Mouse (Mus musculus): ENCODE measurements around the gene Snapc3. TPM values are rescaled to one million over a fixed set of nuclear protein-coding genes. Genes with fewer than 3 reads are reported as not detected.

Snapc3 gene
- polyA plus RNA-seq, 1 experiment from 2014 or later, result 31.1 TPM

GRCm38 (mm10) chr4:83427696-83428095, 10.2 kb downstream of the Snapc3 start:
- H3K9ac ChIP-seq (ENCODE audit: low read depth, low read length), result no peak overlapping the region
- H3K36me3 ChIP-seq (ENCODE audit: control insufficient read depth, insufficient read depth, low read length), result peaks cover 44% of the 10 kb centered on the region
- H3K9me3 ChIP-seq (ENCODE audit: control insufficient read depth, low read length), result no peaks in the 10 kb centered on the region
- no peak overlapping the region for H3K4me2 ChIP-seq
- no peaks in the 10 kb centered on the region for H3K4me1 ChIP-seq (replicated peaks; ENCODE audit: control insufficient read depth, insufficient read depth, low read length)
- ATAC-seq (replicated peaks; ENCODE audit: low FRiP score) (no peak), DNase-seq (ENCODE audit: low spot score) (no peak)
- no peak overlapping the region for H3K27ac ChIP-seq (ENCODE audit: low read depth, low read length)
- H3K27me3 ChIP-seq (replicated peaks; ENCODE audit: control insufficient read depth, insufficient read depth, low read length), result no peaks in the 10 kb centered on the region
- H3K4me3 ChIP-seq (ENCODE audit: low read depth, low read length), result no peak overlapping the region
- 91% methylated on average over 8 of the region's 8 CpGs for WGBS

- Histone ChIP-seq H3K4me1 (replicated peaks; ENCODE audit: control insufficient read depth, insufficient read depth, low read length) (no peaks in the 10 kb centered on the region), H3K4me3 (ENCODE audit: low read depth, low read length) (no peak overlapping the region), H3K9ac (ENCODE audit: low read depth, low read length) (no peak overlapping the region), H3K27ac (ENCODE audit: low read depth, low read length) (no peak overlapping the region), H3K36me3 (ENCODE audit: control insufficient read depth, insufficient read depth, low read length) (peaks cover 45% of the 10 kb centered on the region), H3K4me2 (no peak overlapping the region), H3K27me3 (replicated peaks; ENCODE audit: control insufficient read depth, insufficient read depth, low read length) (no peaks in the 10 kb centered on the region), H3K9me3 (ENCODE audit: control insufficient read depth, low read length) (no peaks in the 10 kb centered on the region)
- DNase-seq (ENCODE audit: low spot score) (no peak), ATAC-seq (replicated peaks; ENCODE audit: low FRiP score) (no peak)
- WGBS, result 80% methylated on average over 4 of the region's 4 CpGs
Measured at GRCm38 (mm10) chr4:83428845-83429244, 11.3 kb downstream of the Snapc3 start.

GRCm38 (mm10) chr4:83431950-83432349, 14.4 kb downstream of the Snapc3 start:
- 91% methylated on average over 7 of the region's 7 CpGs for WGBS
- Histone ChIP-seq H3K9me3 (ENCODE audit: control insufficient read depth, low read length) (no peaks in the 10 kb centered on the region), H3K27me3 (replicated peaks; ENCODE audit: control insufficient read depth, insufficient read depth, low read length) (no peaks in the 10 kb centered on the region), H3K4me3 (ENCODE audit: low read depth, low read length) (no peak overlapping the region), H3K4me2 (no peak overlapping the region), H3K27ac (ENCODE audit: low read depth, low read length) (no peak overlapping the region), H3K9ac (ENCODE audit: low read depth, low read length) (no peak overlapping the region), H3K36me3 (ENCODE audit: control insufficient read depth, insufficient read depth, low read length) (peaks cover 49% of the 10 kb centered on the region), H3K4me1 (replicated peaks; ENCODE audit: control insufficient read depth, insufficient read depth, low read length) (no peaks in the 10 kb centered on the region)
- DNase-seq (ENCODE audit: low spot score) (peak; percentile 14), ATAC-seq (replicated peaks; ENCODE audit: low FRiP score) (no peak)

GRCm38 (mm10) chr4:83432901-83433300, 15.4 kb downstream of the Snapc3 start:
- peaks cover 43% of the 10 kb centered on the region for H3K36me3 ChIP-seq (ENCODE audit: control insufficient read depth, insufficient read depth, low read length)
- no peaks in the 10 kb centered on the region for H3K4me1 ChIP-seq (replicated peaks; ENCODE audit: control insufficient read depth, insufficient read depth, low read length)
- ATAC-seq (replicated peaks; ENCODE audit: low FRiP score) (no peak), DNase-seq (ENCODE audit: low spot score) (peak; percentile 23)
- H3K27me3 ChIP-seq (replicated peaks; ENCODE audit: control insufficient read depth, insufficient read depth, low read length), result no peaks in the 10 kb centered on the region
- no peak overlapping the region for H3K4me3 ChIP-seq (ENCODE audit: low read depth, low read length)
- H3K4me2 ChIP-seq, result no peak overlapping the region
- no peak overlapping the region for H3K27ac ChIP-seq (ENCODE audit: low read depth, low read length)
- H3K9ac ChIP-seq (ENCODE audit: low read depth, low read length), result no peak overlapping the region
- H3K9me3 ChIP-seq (ENCODE audit: control insufficient read depth, low read length), result no peaks in the 10 kb centered on the region
- WGBS, result 78% methylated on average over 6 of the region's 6 CpGs

- Histone ChIP-seq H3K36me3 (ENCODE audit: control insufficient read depth, insufficient read depth, low read length) (peaks cover 39% of the 10 kb centered on the region), H3K9me3 (ENCODE audit: control insufficient read depth, low read length) (no peaks in the 10 kb centered on the region), H3K4me1 (replicated peaks; ENCODE audit: control insufficient read depth, insufficient read depth, low read length) (no peaks in the 10 kb centered on the region), H3K27me3 (replicated peaks; ENCODE audit: control insufficient read depth, insufficient read depth, low read length) (no peaks in the 10 kb centered on the region), H3K4me2 (no peak overlapping the region), H3K9ac (ENCODE audit: low read depth, low read length) (no peak overlapping the region), H3K27ac (ENCODE audit: low read depth, low read length) (no peak overlapping the region), H3K4me3 (ENCODE audit: low read depth, low read length) (no peak overlapping the region)
- DNase-seq (ENCODE audit: low spot score), result peak; percentile 24
- WGBS, result 93% methylated on average over 8 of the region's 8 CpGs
- ATAC-seq (replicated peaks; ENCODE audit: low FRiP score), result no peak
Measured at GRCm38 (mm10) chr4:83436375-83436774, 18.9 kb downstream of the Snapc3 start.

- DNase-seq (ENCODE audit: low spot score) (peak; percentile 16), ATAC-seq (replicated peaks; ENCODE audit: low FRiP score) (no peak)
- H3K4me2 ChIP-seq, result no peak overlapping the region
- peaks cover 30% of the 10 kb centered on the region for H3K36me3 ChIP-seq (ENCODE audit: control insufficient read depth, insufficient read depth, low read length)
- H3K9ac ChIP-seq (ENCODE audit: low read depth, low read length), result no peak overlapping the region
- H3K27ac ChIP-seq (ENCODE audit: low read depth, low read length), result no peak overlapping the region
- H3K4me1 ChIP-seq (replicated peaks; ENCODE audit: control insufficient read depth, insufficient read depth, low read length), result no peaks in the 10 kb centered on the region
- no peaks in the 10 kb centered on the region for H3K27me3 ChIP-seq (replicated peaks; ENCODE audit: control insufficient read depth, insufficient read depth, low read length)
- no peak overlapping the region for H3K4me3 ChIP-seq (ENCODE audit: low read depth, low read length)
- no peaks in the 10 kb centered on the region for H3K9me3 ChIP-seq (ENCODE audit: control insufficient read depth, low read length)
Measured at GRCm38 (mm10) chr4:83438116-83438515, 20.6 kb downstream of the Snapc3 start.

GRCm38 (mm10) chr4:83439045-83439444, 21.5 kb downstream of the Snapc3 start:
- 65% methylated on average over 5 of the region's 5 CpGs for WGBS
- ATAC-seq (replicated peaks; ENCODE audit: low FRiP score) (no peak), DNase-seq (ENCODE audit: low spot score) (peak; percentile 5)
- Histone ChIP-seq H3K36me3 (ENCODE audit: control insufficient read depth, insufficient read depth, low read length) (peaks cover 24% of the 10 kb centered on the region), H3K4me1 (replicated peaks; ENCODE audit: control insufficient read depth, insufficient read depth, low read length) (no peaks in the 10 kb centered on the region), H3K9me3 (ENCODE audit: control insufficient read depth, low read length) (no peaks in the 10 kb centered on the region), H3K4me2 (no peak overlapping the region), H3K4me3 (ENCODE audit: low read depth, low read length) (no peak overlapping the region), H3K27me3 (replicated peaks; ENCODE audit: control insufficient read depth, insufficient read depth, low read length) (no peaks in the 10 kb centered on the region), H3K9ac (ENCODE audit: low read depth, low read length) (no peak overlapping the region), H3K27ac (ENCODE audit: low read depth, low read length) (no peak overlapping the region)

- DNase-seq (ENCODE audit: low spot score), result no peak
- WGBS, result 90% methylated on average over 4 of the region's 4 CpGs
Measured at GRCm38 (mm10) chr4:83441050-83441449, 23.5 kb downstream of the Snapc3 start.

GRCm38 (mm10) chr4:83450785-83451184, 33.3 kb downstream of the Snapc3 start:
- Histone ChIP-seq H3K4me1 (replicated peaks; ENCODE audit: control insufficient read depth, insufficient read depth, low read length) (no peaks in the 10 kb centered on the region), H3K9ac (ENCODE audit: low read depth, low read length) (no peak overlapping the region), H3K4me3 (ENCODE audit: low read depth, low read length) (no peak overlapping the region), H3K9me3 (ENCODE audit: control insufficient read depth, low read length) (no peaks in the 10 kb centered on the region), H3K36me3 (ENCODE audit: control insufficient read depth, insufficient read depth, low read length) (peaks cover 26% of the 10 kb centered on the region), H3K27ac (ENCODE audit: low read depth, low read length) (no peak overlapping the region), H3K4me2 (no peak overlapping the region), H3K27me3 (replicated peaks; ENCODE audit: control insufficient read depth, insufficient read depth, low read length) (no peaks in the 10 kb centered on the region)
- no peak for ATAC-seq (replicated peaks; ENCODE audit: low FRiP score)
- DNase-seq (ENCODE audit: low spot score), result no peak
- 94% methylated on average over 4 of the region's 4 CpGs for WGBS

More at GRCm38 (mm10) chr4:83441050-83441449, 23.5 kb downstream of the Snapc3 start:
- Histone ChIP-seq H3K27ac (ENCODE audit: low read depth, low read length) (no peak overlapping the region), H3K27me3 (replicated peaks; ENCODE audit: control insufficient read depth, insufficient read depth, low read length) (no peaks in the 10 kb centered on the region), H3K4me1 (replicated peaks; ENCODE audit: control insufficient read depth, insufficient read depth, low read length) (no peaks in the 10 kb centered on the region), H3K4me2 (no peak overlapping the region), H3K9me3 (ENCODE audit: control insufficient read depth, low read length) (no peaks in the 10 kb centered on the region), H3K36me3 (ENCODE audit: control insufficient read depth, insufficient read depth, low read length) (peaks cover 18% of the 10 kb centered on the region), H3K4me3 (ENCODE audit: low read depth, low read length) (no peak overlapping the region), H3K9ac (ENCODE audit: low read depth, low read length) (no peak overlapping the region)
- no peak for ATAC-seq (replicated peaks; ENCODE audit: low FRiP score)
